Mouse (Mus musculus) ES-E14 (cell line): ENCODE results near the gene Hdgf.

ENCODE experiments used
- CHD2 ChIP-seq: IDR thresholded peaks from 2 replicates; pipeline ENCODE4 v1.6.1; 2014; ENCODE audit warnings: mild to moderate bottlenecking, low read depth, low read length, inconsistent platforms
- MAFK ChIP-seq: IDR thresholded peaks from 2 replicates; pipeline ENCODE4 v1.6.1; 2014; ENCODE audit warnings: mild to moderate bottlenecking, low read depth, low read length, inconsistent platforms; ENCODE audit not compliant: insufficient read depth
- ZC3H11A ChIP-seq: IDR thresholded peaks from 2 replicates; pipeline ENCODE4 v1.6.1; 2012; ENCODE audit warnings: low read depth, mild to moderate bottlenecking, inconsistent platforms, low read length, borderline replicate concordance
- ZNF384 ChIP-seq: IDR thresholded peaks from 2 replicates; pipeline ENCODE4 v1.6.1; 2012; ENCODE audit warnings: low read depth, low read length, inconsistent platforms

DNA sequence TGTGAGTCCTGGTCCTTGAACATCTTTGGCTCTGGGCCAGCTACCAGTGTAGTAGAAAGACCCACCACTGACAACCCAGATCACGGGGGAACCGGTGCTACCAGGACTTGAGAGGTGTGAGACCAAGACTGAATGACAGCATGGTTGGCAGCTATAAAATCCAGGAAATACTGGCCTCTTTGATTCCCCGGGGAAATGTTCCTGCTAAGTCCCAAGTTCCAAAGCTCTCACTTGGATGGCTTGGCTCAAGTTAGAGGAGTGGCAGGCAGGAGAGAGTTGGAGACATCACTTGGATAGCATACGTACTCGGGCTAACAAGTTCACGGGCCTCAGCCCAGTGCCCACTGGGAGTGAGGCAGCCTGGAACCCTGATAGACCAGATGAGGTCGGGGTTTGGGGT is 37.5 kb downstream of the Hdgf start:
- no peak for TF ChIP-seq MAFK
- no peak for TF ChIP-seq ZNF384
- no peak for TF ChIP-seq ZC3H11A
- no peak for TF ChIP-seq CHD2
